Mouse (Mus musculus): ENCODE data around the gene Dlat.

Gene Dlat

DNA sequence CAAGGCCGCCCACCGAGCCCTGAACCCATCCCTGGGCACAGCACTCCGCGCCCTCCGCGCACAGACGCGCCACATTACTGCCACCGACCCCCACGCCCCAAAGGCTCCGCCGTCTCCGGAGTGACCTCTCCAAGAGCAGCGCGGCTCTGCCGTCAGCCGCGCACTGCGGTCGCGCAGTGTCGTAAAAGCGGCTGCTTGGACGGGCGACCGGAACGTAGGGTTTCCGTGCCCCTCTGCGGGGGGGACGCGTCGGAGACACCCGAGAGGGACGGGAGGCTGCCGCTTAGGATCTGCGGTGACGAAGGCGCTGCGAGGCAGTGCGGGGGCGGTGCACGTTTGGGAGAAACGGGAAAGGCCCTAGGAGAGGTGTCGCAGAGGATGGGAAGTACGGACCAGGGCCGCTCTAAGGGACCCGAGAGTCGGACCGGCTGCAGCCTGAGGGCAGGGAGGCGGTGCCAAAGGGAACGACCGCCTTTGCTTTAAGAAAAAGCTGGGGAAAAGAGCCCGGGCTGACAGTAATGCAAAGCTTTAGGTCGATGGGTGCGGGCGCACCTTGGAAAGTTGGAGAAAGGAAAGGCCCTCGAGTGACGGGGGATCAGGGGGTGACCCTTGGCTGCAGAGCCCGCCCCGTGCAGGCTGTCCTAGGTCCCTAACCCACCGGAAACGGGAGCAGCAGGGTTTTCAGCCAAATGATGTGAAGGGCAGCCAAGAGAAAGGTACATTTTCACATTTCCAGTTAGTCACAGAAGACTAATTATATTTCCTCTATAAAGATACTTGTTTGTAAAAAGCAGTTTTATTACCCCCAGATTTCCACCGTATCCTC is at the start of gene Dlat:
TSS of gene Dlat (minus strand) at position 389 of the 826 bp plus-strand sequence.
- DNase-seq = peak; percentile 94

DNA sequence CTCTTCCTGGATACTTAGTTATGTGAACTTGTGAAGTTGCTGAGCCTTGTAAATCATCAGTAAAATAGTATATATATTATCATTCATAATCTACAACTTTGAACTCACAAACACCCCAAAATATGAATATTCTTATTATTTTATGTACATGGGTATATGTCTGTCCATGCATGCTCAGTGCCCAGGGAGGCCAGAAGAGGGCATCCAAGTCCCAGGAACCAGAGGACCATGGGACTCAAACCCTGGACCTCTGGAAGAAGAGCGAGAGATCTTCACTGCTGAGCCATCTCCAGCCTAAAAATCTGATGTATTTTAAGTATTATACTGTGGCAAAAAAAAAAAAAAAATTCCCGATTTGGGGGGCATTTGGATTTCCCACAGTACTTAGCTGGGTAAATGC is 49.5 kb upstream of the Dlat start:
- no peak for DNase-seq

DNA sequence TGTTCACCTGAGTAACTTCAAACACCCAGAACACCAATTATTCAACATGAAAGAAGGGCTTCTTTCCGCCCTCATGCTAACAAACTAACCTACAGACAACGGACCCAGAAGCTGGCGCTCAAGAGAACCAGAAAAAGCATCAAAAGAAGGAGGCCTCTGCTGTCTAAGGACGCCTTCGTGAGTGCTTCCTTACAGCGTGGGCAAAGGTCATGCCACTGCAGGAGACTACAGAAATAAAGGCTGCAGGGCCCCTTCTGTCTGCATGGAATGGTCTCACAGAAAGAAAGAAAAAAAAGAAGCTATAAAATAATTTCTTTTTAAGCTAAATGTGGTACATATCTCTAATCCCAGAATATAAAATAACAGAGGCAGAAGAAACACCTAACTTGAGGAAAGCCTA is 45.3 kb upstream of the Dlat start:
- no peak for DNase-seq

DNA sequence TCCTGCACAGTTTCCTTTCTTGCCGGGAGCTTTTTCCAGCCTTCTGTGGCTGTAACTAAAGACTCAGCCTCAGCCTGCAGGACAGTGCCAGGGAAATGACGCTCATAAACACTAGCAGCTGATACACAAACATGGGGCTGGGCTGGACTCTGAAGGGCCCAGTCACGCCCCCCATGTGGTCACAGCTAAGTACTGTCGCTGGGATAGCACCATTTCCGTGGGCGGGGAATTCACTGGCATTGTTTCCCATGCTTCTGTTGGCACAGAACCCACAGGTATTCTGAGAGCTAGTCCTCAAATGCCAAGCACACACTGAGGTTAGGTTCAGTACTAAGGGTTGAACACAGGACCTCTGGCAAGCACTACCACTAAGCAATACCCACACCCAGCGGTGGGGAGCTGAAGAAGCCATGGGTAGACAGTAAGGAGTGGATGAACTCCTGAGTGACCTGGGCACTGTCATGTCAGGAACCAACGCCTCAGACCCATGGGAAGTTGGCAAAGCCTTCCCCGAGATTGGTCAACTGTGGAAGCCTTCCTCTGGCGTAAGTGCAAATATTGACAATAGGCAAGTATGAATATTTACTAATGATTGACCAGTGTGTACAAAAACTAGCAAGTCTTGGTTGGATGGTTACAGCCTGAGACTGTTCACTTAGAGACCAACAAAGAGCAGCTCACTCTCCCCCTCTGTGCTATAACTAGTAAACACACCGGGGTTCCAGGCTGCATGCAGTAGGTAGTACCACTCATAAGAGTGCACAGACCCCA is 41.5 kb upstream of the Dlat start:
- DNase-seq = peak; percentile 79

DNA sequence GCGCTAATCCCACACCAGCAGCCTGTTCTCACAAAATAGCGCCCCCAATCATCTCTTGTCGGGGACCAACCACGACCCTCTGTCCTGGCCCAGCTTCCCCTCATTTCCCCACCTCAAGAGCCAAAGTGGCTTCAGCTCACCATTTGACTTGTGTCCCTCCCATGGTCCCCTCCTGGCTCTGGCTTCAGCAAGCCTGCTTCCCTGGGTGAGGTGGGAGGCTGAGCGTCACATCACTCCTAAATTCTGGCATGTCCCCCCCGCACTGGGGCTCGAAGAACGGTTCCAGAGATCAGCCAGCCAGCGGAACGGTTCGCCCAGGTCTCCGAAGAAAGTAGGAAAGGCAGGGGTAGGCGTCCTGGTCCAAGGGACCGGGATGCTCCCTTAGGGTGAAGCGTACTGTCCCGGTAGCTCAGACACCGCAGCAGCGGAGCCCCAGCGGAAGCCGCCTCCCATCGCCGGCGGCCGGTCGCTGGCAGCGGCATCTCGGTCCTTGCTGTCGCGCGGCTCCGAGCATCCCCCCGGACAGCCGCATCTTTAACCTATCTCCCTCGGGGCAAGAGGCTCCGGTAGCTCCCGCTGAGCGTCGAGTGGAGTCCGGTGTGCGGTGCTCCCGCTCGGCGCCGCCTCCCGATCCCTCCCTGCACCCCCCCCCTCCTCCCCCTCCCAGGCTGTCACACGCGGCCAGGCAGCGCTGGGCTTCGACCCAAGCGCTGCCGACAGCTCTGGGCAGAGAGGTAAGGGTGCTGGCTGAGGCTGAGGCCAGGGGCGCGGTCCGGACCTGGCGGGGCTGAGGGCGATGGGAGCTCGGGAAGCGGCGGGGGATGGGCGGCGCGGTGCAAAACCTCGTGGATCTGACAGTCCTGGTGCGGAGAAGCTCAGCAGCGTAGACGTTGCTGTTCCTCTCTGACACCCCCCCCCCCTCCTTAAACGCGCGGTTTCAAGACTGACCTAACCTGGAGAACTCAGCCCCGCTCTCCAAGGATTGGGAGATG is 39.1 kb upstream of the Dlat start:
- peak; percentile 81 for DNase-seq

DNA sequence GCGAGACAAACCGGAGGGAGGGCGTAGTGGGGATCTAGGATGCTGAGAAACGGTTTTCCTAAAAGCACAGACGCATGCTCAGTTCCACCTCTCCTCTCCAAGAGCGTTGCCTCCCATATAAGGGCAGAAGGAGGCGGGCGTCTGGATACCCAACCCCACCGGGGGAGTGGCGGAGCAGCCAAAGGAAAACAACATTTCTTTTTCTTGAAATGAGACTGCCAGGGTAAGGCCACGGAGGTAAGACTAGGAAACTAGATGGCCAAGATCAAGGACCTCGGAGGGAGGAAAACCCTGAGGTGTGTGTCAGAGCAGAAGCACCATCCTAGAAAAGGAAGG is 38.1 kb upstream of the Dlat start:
- peak; percentile 91 for DNase-seq

DNA sequence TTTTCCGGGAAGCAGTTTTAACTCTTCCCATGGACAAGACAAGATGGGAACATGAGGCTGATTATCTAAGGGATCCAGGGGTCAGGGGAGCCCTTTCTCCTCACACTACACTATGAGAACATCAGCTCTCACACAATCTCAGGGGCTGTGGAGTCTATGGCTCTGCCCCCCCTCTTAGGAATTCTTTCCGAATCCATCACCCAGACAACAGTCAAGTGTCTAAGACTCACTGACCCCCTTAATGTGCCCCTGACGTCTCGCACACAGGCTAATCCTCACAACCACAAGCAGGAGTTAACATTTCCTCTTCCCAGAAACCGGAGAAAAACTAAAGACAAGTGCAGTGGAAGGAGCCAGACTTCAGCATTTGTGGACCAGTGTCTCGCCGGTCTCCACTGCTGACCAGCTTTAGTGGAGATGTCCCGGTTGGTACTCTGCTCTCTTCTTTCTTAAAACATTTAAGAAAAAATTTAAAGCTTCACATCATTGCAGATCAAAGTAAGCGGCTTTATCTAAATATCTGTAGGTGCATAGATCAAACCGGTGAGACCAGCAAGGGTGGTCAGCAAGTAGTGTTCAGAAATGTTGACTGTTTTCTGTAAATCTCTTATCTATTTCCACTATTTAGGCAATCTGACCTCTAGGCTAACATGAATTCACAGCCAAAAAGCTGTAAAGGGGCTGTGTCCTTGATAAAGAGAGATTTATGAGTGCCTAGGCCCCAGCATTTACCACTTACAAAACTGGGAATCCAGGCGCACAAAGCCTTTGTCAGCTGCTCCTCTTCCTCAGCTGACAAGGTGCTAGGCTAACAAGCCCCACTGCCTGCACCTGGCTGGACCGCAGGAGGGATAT is 37.5 kb upstream of the Dlat start:
- no peak for DNase-seq

DNA sequence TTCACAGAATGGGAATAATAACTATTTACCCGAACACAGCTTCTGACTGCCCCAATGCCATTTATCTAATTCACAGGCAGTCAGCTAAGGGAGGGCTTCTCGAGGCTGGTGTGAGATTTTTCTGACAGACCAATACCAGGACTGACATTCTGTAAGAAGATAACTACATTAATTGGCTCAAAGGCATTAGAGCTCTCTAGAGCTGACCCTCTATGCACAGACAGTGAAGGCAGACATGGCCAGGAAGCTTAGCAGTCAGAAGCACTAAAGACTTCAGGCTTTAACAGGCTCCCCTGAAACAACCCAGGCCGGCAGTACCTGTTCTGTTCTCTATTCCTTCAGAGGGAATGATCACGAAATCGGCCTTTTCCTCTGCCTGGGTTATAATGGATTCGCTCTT is 35.6 kb upstream of the Dlat start:
- no peak for DNase-seq

DNA sequence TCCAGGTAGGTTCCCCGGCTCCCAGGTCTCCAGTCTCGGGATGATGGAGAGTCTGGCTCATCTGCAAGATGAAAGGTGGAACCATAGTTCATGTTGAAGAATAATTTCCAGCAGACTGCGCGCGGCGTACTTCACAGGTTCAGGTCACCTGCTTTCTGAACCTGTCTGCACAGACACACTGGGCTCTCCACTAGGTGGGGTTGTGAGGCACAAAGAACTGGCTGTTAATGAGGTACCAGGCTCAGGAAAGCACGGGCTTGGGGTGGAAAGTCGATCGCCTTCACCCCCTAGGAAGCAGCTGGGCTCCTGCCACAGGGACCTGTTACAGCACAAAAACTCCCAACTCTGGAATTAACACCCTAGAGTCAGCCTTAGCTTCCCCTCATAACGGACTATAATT is 34.1 kb upstream of the Dlat start:
- DNase-seq = peak; percentile 61

DNA sequence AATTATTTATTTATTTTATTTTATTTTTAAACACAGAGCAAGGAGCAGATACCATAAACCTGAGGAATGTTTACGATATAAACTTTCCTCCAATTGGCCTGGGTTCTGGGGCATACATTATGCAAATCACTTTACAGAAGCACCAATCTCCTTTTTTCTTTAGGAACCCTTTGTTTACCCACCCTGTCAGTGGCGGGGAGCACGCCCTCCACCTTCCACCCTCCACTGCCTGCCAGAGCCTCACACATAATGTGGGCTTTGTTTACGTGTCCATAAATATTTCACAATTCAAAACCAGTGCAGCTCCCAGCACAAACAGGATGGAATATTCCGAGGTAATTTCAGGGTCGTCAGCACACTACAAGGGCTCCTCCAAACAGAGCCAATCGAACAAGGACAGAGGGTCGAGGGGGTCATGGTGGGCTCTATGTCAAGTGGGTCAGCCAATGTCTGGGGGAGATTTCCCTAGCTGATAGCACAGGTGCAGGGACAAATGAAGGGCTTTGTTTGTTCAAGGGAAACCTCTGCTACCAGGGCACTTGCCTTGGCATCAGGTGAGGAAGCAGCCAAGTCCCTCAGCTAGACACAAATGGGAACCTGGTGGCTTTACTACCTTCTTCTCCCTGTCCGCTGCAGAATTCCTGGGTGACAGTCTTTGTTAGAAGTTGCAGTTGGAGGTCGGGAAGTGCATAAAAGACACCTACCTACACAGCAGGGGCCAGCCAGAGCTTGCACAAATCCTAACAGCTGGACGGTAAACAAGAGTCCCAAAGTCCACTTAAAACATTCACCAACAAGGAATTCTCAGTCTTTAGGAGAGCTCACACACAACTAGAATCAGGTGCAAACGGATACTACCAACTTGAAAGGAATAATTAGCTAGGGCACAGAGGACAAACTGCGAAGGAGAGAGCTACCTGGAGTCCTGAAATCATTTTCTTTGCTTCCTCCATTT is 33.3 kb upstream of the Dlat start:
- no peak for DNase-seq

DNA sequence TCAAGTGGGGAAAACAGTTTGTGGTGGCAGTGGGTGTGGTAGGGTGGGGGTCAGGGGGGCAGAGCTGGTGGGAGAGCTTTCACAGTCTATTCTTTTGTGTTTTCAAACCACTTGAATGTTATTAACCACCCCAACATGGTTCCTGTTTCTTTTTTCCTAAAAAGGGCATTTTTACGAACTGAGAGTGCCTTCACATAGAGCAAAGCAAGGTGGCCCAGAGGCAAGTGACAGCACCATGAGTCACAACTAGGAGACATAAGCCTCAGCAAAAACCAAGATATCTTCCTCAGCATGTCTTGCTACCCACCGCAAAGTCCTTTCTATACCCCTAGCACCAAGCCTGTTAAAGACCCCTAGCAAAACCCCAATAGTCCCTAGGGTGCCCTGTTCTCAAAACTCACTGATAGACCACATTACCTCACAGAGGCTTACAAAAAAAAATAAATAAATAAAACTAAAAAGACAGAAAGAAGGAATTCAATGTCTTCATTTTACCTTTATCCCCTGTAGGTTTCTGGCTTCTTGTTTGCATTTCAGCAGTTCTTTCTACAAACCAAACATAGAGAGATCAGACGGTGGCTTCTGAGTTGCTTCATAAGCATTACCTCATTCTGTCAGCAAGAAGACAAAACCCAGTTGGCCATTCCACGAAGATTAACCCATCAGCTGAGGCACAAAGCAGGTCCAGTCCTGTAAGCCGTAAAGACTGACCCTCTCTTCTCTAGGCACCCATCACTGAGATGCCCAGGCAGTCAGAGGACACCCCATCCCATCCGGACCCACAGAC is 27.5 kb upstream of the Dlat start:
- no peak for DNase-seq

DNA sequence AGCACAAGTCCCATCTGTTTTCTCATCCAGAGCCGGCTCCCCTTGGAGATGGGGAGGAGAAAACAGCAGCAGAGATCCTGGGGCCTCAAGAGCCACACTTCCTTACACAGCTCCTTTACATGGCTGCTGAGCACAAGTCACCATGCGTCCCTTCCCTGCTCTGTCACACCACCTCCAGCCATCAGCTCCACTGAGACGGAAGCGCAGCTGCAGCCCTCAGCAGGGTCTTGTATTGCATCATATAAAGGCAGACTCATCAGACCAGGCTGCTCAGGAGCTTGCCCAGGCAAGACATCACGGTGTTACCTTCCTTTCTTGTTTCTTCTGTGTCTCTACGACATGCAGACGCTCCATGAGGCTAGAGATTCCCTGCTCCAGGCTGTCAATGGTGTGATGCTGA is 22.1 kb upstream of the Dlat start:
- DNase-seq = no peak

DNA sequence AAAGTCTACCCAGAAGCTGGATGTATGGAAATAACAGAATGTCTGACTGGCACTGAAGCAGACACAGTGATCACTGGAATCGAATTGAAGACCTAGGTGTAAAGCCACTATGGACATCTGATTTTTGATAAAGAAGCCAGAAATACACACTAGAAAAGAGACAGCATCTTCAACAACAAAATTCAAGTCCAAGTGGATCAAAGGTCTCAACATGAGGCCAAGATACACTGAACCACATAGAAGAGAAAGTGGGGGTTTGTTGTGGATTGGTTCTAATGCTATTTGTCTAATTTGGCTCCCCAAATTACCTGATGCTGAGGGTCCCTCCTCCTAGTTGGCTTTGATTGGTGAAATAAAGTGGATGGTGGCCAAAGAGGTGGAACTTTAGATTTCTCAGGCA is 19.8 kb upstream of the Dlat start:
- DNase-seq = no peak

DNA sequence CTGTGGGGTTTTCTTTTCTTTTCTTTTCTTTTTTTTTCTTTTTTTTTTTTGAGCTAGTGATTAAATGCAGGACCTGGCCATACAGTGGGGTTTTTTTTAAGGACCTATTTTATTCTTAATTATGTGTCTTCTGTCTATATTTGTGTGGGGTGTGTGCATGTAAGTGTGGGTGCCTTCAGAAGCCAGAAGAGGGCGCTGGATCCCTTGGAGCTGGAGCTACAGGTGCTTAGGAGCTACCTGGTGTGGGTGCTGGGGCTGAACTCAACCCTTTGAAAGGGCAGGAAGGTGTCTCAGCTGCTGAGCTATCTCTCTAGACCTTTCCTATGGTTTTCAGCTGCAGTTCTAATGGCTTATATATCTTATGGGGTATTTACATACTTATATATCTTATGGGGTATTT is 15.2 kb upstream of the Dlat start:
- DNase-seq = no peak

DNA sequence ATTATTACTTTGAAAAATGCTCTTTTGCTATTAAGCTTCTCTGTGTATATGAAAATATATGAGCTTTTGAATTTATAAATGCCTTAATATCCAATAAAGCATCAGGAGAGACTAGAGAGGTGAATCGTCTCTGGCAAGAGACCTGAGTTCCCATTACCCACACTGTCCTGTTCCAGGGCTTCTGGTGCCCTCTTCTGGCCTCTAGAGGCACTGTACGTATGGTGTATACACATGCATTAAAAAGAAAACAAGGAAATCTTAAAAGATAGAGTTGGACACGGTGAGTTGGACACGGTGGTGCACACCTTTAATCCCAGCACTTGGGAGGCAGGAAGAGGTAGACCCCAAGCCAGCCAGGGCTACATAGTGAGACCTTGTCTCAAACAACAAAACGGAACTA is 11.1 kb upstream of the Dlat start:
- DNase-seq = no peak

DNA sequence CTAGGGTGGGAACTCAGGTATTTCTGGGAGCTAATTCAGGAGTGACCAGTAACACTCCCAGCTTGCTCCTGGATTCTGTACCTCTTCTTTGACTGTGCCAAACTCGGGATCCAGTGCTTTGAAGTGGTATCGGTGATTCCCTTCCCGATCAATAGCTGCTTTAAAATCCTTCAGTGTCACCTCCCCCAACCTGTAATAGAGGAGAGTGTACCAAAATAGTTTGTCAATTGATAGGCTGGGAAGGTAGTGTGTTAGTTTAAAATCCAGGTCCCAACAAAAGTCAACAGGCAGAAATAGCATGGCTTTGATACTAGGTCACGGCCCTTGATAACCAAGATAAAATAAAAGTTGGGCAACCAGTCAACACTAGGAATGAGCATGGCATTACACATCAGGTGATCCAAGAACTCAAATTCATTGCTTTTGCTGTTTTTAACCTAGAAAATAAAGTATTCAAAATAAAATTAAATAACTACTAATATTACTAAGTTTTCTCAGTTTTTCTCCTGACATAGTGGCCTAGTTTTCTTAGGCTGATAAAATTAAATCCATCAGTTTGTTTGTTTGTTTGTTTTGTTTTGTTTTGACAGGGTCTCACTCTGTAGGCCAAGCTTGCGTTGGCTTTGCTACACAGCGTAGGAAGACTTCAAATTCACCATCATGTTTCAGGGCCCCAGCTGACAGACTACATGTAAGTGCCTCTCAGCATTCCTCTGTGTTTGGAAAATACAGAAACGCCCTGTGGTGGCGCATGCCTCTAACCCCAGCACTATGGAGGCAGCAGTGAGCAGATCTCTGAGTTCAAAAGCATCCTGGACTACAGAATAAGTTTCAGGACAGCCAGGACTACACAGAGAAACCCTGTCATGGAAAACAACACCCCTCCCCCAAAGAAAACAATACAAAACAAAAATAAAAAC is 8.3 kb upstream of the Dlat start:
- DNase-seq = no peak

DNA sequence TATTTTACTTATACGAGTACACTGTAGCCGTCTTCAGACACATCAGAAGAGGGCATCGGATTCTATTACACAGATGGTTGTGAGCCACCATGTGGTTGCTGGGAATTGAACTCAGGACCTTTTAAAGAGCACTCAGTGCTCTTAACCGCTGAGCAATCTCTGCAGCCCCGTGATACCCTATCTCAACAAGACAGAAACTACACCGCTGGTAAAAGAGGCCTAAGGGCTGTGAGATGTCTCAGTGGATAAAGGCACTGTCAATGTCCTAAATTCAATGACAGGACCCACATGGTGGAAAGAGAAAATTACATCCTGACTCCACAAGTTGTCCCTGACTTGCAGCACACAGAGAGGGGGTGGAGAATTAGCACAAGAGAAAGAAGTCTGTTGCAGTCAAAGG is 6.9 kb upstream of the Dlat start:
- no peak for DNase-seq

DNA sequence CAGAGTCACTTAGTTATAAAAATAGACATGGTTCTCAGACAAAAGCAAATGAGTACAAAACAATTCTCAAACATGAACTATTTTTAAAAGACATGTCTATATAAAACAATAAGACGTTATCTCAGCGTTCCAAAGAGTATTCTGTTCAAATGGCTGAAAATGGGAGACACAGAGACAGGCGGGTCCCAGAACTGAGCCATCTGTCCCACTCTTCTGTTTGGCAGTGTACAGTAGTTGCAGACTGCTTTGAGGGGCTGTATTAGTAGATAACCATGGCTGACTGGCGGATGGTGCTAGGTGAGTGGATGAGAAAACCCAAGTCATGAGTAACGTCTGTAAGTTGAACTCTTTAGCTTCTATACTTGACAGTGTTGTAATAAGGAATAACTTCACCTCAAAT is 5.2 kb upstream of the Dlat start:
- no peak for DNase-seq

DNA sequence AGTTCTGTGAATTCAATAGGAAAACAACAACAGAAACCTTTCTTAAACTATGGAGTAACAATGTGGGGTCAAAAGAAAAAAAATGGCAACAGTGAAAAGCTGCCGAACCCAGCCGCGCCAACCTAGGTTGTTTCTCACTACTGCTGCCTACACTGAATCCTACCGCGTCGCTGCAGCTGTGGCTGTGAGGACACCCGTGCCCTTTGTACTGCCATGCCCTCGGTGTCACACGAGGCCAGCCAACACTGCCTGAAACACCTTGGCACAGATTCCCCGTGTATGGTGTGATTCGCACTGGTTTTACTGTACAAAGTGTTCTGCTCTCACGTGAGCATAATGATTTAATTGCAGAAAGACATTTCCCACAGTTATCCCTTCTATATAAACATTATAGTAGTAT is 851 bp upstream of the Dlat start:
- peak; percentile 51 for DNase-seq

Measured in cerebellum, adult 9-11 months (tissue).